Mouse (Mus musculus) lung, postnatal 25 days (tissue): Measurements from ENCODE around the gene Top3b.
A peak's percentile ranks its signal among the peaks of the same experiment; 100 is the strongest.
"Not testable (repeated sequence)": the region's sequence is repeated elsewhere in the genome, so short reads cannot be mapped to it uniquely, and the experiment has no call there.

Source experiments
- DNase-seq: peaks from one replicate; pipeline ENCODE4 v3.0.0; 2022; ENCODE audit warnings: low spot score

The Top3b gene

DNA sequence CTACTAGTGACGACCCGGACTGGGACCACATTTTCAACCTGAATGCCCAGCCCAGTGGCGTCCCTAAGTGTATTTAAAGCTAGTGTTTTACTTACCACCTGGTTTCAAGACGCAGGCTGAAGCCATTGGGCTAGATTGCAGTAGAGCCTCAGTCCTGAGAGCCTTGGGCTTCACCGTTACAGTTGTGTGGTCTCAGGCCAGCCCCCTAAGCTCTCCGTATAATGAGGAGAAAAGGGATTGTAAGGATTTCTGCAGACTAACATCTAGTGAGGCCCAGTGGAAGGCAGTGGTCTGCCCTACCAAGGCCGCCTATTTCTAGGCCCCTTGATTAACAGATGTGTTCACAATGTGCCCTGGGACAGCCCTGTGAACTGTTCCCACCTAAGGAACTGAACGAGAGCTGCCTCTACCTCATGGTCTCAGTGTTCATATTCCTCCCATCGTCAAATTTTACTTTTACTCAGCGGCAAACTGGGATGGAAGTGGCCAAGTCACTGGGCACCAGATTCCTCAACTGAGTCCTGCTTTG, 26.6 kb downstream of the Top3b start:
- no peak for DNase-seq

DNA sequence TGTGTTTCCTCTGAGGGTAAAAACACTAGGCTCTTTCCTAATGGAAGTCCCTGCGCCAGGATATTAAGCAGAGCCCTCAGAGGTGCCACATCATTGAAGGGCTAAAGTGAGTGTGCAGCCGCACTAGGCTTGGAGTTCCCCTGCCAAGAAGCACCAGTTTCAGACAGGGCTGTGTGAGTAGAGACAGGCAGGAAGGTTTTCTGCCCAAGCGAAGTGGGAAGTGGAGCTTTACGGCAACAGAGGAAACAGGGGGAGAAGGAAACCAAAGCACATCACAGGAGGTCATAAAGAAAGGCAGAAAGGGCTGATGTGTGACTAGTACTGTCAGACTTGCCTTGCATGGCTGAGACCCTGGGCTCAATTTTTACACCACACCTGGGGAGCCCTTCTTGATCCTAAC, 31.8 kb downstream of the Top3b start:
- DNase-seq = no peak

DNA sequence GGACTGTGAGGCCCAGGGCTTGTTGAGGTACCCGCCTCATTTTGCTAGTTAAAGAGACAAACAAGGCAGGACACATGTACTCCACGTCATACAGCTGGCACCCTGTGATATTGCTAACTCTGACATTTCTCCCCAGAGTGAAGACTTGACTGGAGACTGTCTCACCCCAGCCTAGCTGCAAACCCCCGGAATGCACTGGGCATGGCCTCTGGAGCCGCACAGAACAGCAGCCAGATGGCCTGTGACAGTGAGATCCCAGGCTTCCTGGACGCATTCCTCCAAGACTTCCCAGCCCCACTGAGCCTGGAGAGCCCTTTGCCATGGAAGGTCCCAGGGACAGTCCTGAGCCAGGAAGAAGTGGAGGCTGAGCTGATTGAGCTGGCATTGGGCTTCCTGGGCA, 32.7 kb downstream of the Top3b start:
- DNase-seq = no peak

GRCm38 (mm10) chr16:16907799-16908198, 37.3 kb downstream of the Top3b start:
- DNase-seq = peak; percentile 93

GRCm38 (mm10) chr16:16911641-16912597, 41.4 kb downstream of the Top3b start:
- peak; percentile 87 for DNase-seq

- DNase-seq = no peak
Measured at GRCm38 (mm10) chr16:16913440-16913839, 42.9 kb downstream of the Top3b start.

DNA sequence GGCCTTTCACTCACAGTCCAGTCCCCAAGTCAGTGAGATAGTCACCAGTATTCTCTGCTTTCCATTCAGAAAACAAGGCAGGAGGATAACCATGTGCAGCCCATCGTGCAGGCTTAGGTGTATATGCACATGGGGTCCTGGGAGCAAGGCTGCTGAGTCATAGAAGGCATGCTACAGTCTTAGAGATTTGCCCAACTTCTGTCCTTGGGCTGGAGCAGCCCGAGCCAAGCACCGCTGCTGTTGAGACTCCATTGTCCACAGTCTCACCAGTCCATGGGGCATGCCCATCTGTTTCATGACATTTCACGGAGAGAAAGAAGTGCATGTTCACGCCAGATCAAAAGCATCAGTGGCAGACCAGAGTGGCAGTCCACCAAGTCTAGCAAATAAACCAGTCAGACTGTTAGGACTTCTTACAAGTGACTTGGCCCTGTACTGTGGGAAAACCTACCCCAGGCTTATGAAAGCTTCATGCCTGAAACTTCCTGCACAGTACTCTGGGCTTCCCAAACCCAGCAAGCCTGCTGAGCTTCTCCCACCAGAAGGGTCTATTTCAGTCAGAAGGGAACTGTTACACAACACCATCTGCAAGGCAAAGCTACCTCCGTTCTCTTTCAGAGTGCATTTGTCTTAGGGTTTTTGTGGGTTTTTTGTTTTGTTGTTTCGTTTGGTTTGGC, 48.0 kb downstream of the Top3b start:
- no peak for DNase-seq

DNA sequence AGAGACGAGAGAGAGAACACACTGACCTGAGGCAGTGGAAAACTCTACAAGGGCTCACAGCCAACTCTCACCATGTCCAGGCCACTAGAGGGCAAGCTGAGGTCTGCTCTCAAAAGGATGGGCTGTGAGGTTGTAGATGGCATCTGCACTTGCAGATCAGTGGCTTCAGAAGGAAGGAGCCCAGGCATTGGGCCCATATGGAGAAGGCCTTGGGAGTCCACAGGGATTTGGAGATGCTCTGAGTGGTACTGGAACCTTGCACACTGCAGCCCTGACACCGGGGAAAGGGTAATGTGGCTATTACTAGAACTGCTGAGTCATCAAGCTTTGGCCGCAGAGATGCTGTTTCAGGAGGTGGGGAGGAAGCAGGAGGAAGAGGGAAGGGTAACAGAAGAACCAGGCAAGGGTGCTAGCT, 50.5 kb downstream of the Top3b start:
- DNase-seq = peak; percentile 45

- DNase-seq = no peak
Measured at GRCm38 (mm10) chr16:16924481-16924880, 53.9 kb downstream of the Top3b start.

DNA sequence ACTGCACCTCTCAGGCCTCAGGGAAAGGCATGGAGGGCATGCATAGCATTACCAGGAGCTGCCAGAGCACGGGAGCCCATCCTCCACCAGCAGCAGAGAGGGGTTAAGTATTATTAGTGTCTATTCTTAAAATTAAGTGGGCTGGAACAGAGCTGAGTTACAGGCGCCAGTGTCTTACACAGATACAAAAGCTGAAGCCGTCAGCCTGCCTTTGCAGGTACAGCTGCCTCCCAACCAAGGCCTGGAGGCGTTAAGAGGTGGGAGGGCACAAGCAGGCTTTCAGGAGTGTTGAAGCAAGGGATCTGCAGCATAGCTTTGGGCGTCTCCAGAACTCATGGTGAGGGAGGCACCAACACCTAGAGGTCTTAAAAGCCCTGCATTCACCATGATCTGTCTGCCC, 56.0 kb downstream of the Top3b start:
- DNase-seq = no peak

GRCm38 (mm10) chr16:16928908-16929307, 58.4 kb downstream of the Top3b start:
- not testable (repeated sequence) for DNase-seq

DNA sequence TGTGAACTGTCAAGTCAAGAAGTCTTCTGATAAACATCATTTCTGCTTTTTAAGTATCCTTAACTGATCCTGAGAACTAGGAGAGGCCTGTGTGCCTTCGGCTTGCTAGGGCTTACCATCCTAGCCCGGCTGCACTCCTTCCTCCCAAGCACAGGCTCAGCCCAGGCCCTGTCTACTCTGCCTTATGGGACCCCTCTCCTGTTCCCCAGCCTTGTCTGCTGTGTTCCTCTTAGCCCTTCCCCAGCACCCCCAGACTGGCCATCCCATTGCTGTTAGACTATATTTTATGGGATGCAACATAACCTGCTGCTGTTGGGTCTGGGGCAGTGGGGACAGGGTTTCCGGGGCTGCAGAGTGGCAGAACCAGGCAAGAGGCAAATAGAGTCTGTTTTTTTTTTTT, 59.8 kb downstream of the Top3b start:
- no peak for DNase-seq

GRCm38 (mm10) chr16:16930810-16931296, 60.3 kb downstream of the Top3b start:
- DNase-seq = no peak

- no peak for DNase-seq
Measured at GRCm38 (mm10) chr16:16939543-16939942, 69.0 kb downstream of the Top3b start.

DNA sequence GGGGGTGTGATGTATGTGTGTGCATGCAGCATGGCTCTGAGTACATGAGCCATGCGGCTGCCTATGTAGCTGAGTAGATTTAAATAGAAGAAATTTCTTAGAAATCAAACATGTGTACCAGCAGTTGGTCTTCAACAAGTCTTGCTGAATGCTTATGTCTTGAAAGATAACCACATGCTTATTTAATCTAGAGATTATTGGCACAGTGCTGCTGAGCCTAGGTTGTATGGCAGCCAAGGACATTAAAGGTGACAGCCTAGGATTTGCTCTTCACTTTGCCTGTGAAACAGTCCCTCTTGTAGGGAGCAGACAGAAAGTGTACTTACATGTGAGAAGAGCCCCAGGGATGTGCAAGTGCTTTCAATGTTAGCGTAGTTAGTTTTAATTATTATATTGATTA, 70.5 kb downstream of the Top3b start:
- no peak for DNase-seq
